23 mouse cellular contexts compared by ENCODE assay signal in the genomic region with DNA sequence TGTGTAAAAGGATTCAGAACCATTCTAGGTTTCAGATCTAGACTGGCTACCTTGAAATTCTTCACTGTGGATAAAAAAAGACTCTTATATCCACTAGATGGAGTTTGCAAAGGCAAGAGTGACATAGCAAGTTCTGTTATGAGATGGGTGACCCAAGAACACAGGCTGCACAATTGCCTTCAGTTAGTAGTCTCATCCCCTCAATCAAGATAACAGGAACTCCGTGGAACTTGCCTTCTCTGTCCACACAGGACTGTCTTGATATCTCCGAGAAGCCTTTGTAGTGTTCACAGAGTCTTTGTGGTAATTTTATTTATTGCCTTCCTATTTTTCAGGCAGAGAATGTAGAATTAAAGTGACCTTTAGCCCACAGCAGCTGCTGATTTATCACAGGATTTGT. TPM values are rescaled to one million over a fixed set of nuclear protein-coding genes. Genes with fewer than 3 reads are reported as not detected.
DNase-seq lines count a peak whose midpoint lies in the region; ATAC-seq lines count a peak whose summit lies in the region.
"Had no signal": no experiment of that assay in that cellular context is flagged by ENCODE, and none has a peak within 500 bp of the region (broad histone marks: within the 10 kb centered on the region; RNA-seq: fewer than 3 reads in every experiment).

No protein-coding gene starts in this region.

- no peaks in the 10 kb centered on the region for H3K9me3 ChIP-seq in kidney, embryonic 14.5 days (ENCODE audit: control insufficient read depth, low read length)
- H3K9me3 ChIP-seq in limb, embryonic 12.5 days: no peaks in the 10 kb centered on the region
- no peaks in the 10 kb centered on the region for H3K9me3 ChIP-seq in limb, embryonic 10.5 days (replicated peaks)
- H3K9me3 ChIP-seq: embryonic facial prominence, embryonic 10.5 days; heart, embryonic 12.5 days; hindbrain, embryonic 10.5 days had no signal

- peak; percentile 9; the same call in 1 of the 2 replicates for ATAC-seq in kidney, embryonic 14.5 days (ENCODE audit: low FRiP score, low TSS enrichment)
- ATAC-seq in limb, embryonic 12.5 days (ENCODE audit: insufficient number of reproducible peaks, insufficient read depth, low FRiP score, low TSS enrichment, low read depth): no peak
- 0 out of 2 replicates have a peak, but pooled peaks have one; percentile 38 for ATAC-seq in megakaryocyte-erythroid progenitor cell, adult 5-6 weeks (replicated peaks; ENCODE audit: low FRiP score, low TSS enrichment, poor library complexity, severe bottlenecking)
- ATAC-seq: forebrain, embryonic 14.5 days had no signal

- H3K9ac ChIP-seq in kidney, embryonic 14.5 days (ENCODE audit: low read depth, low read length): no peak overlapping the region
- H3K9ac ChIP-seq in limb, embryonic 12.5 days (replicated peaks): no peak overlapping the region
- H3K9ac ChIP-seq: heart, embryonic 12.5 days had no signal

- no peaks in the 10 kb centered on the region for H3K36me3 ChIP-seq in kidney, embryonic 14.5 days (ENCODE audit: control insufficient read depth, insufficient read depth, low read length)
- no peaks in the 10 kb centered on the region for H3K36me3 ChIP-seq in limb, embryonic 12.5 days
- H3K36me3 ChIP-seq in limb, embryonic 10.5 days: no peaks in the 10 kb centered on the region
- H3K36me3 ChIP-seq: embryonic facial prominence, embryonic 10.5 days; heart, embryonic 12.5 days; hindbrain, embryonic 10.5 days had no signal

- 38% methylated on average over 2 of the region's 2 CpGs for WGBS in kidney, embryonic 14.5 days
- 20% methylated on average over 2 of the region's 2 CpGs for WGBS in limb, embryonic 12.5 days
- 36% methylated on average over 2 of the region's 2 CpGs for WGBS in limb, embryonic 10.5 days

- no peaks in the 10 kb centered on the region for H3K4me1 ChIP-seq in kidney, embryonic 14.5 days (ENCODE audit: control insufficient read depth, insufficient read depth, low read length)
- H3K4me1 ChIP-seq in limb, embryonic 12.5 days (replicated peaks): peaks cover 20% of the 10 kb centered on the region
- H3K4me1 ChIP-seq in limb, embryonic 10.5 days: peaks cover 21% of the 10 kb centered on the region
- H3K4me1 ChIP-seq: embryonic facial prominence, embryonic 10.5 days; heart, embryonic 12.5 days; hindbrain, embryonic 10.5 days had no signal

- no peak overlapping the region for H3K4me2 ChIP-seq in kidney, embryonic 14.5 days (replicated peaks; ENCODE audit: low read depth, low read length)
- H3K4me2 ChIP-seq in limb, embryonic 12.5 days: no peak overlapping the region
- H3K4me2 ChIP-seq: heart, embryonic 12.5 days had no signal

- DNase-seq in kidney, postnatal 4 days: no peak
- DNase-seq in limb, embryonic 10.5 days (ENCODE audit: low spot score): no peak
- peak; percentile 60 for DNase-seq in MEL-GATA-1-ER (ENCODE audit: extremely low read depth, low read depth)
- no peak for DNase-seq in spleen, adult 12 weeks (ENCODE audit: low spot score)
- DNase-seq in lung, postnatal 36 days: no peak
- DNase-seq: adrenal gland, adult 2 months; adrenal gland, postnatal 25 days; cerebellum, adult 18-20 months; cerebellum, adult 9-11 months; cerebellum, postnatal 36 days; gastrocnemius, adult 2 months; gastrocnemius, postnatal 25 days had no signal

- H3K27ac ChIP-seq in kidney, embryonic 14.5 days (ENCODE audit: low read depth, low read length): no peak overlapping the region
- 0 out of 2 replicates have a peak overlapping the region, but pooled peaks have one; percentile 12 for H3K27ac ChIP-seq in limb, embryonic 12.5 days
- no peak overlapping the region for H3K27ac ChIP-seq in limb, embryonic 10.5 days
- H3K27ac ChIP-seq: embryonic facial prominence, embryonic 10.5 days; gastrocnemius, adult 2 months; hindbrain, embryonic 10.5 days had no signal

- no peaks in the 10 kb centered on the region for H3K27me3 ChIP-seq in kidney, embryonic 14.5 days (ENCODE audit: control insufficient read depth, insufficient read depth, low read length)
- H3K27me3 ChIP-seq in limb, embryonic 12.5 days: no peaks in the 10 kb centered on the region; the same call in 1 of the 2 replicates
- H3K27me3 ChIP-seq in limb, embryonic 10.5 days (ENCODE audit: low read depth, poor library complexity, severe bottlenecking): no peaks in the 10 kb centered on the region
- H3K27me3 ChIP-seq: heart, embryonic 12.5 days had no signal

- H3K4me3 ChIP-seq in kidney, embryonic 14.5 days (ENCODE audit: low read length): no peak overlapping the region
- H3K4me3 ChIP-seq in limb, embryonic 12.5 days (replicated peaks): no peak overlapping the region
- H3K4me3 ChIP-seq in limb, embryonic 10.5 days: no peak overlapping the region
- H3K4me3 ChIP-seq: embryonic facial prominence, embryonic 10.5 days; gastrocnemius, adult 2 months; heart, embryonic 12.5 days; hindbrain, embryonic 10.5 days had no signal

RNA-seq across cellular contexts. Expression of a gene that starts 42.9 kb away (rescaled TPM):
- 0.79 and 0.85 TPM in 2 replicates for polyA plus RNA-seq in kidney, embryonic 14.5 days (2014; fragmentation: Nextera tagmentation; extraction: Ambion mirVana)
- 0.60 and 0.99 TPM in 2 replicates for polyA plus RNA-seq in limb, embryonic 12.5 days (2016; fragmentation: Nextera tagmentation; extraction: Ambion mirVana)
- polyA plus RNA-seq in limb, embryonic 10.5 days (2016; fragmentation: Nextera tagmentation; extraction: Ambion mirVana): 0.49 and 1.2 TPM in 2 replicates
- total RNA-seq in megakaryocyte-erythroid progenitor cell, adult 5-6 weeks (2014; fragmentation: Nextera tagmentation): not detected in 2 replicates
- total RNA-seq in megakaryocyte-erythroid progenitor cell, adult 5-6 weeks (2017): not detected in 2 replicates
- total RNA-seq: adrenal gland, adult 2 months; adrenal gland, postnatal 25 days; gastrocnemius, adult 2 months; gastrocnemius, postnatal 25 days; granulocyte monocyte progenitor cell, adult 5-6 weeks; heart, adult 8-10 months; heart, postnatal 25 days had no signal
- polyA plus RNA-seq: C2C12 had no signal
